Mouse (Mus musculus) thymus, adult 2 months (tissue): ENCODE data around the gene Drap1. TPM values are rescaled to one million over a fixed set of nuclear protein-coding genes. Genes with fewer than 3 reads are reported as not detected.

ENCODE experiments used
- DNase-seq: peaks from one replicate; pipeline ENCODE4 v3.0.0; 2021
- H3K27ac ChIP-seq: fragments of 200-500 bp; 2 replicates; pipeline ENCODE4 v1.5.1; 2012; ENCODE audit warnings: low read length, control low read depth; ENCODE audit not compliant: control insufficient read depth, insufficient read depth
- H3K27me3 ChIP-seq: fragments of 200-500 bp; 2 replicates; pipeline ENCODE4 v1.6.1; 2012; ENCODE audit warnings: mild to moderate bottlenecking, low read length, moderate library complexity, mixed read lengths; ENCODE audit not compliant: control insufficient read depth, insufficient read depth
- H3K36me3 ChIP-seq: fragments of 200-500 bp; 2 replicates; pipeline ENCODE4 v1.6.1; 2012; ENCODE audit warnings: mild to moderate bottlenecking, low read length, moderate library complexity; ENCODE audit not compliant: control insufficient read depth, insufficient read depth
- H3K4me1 ChIP-seq: fragments of 200-500 bp; replicated peaks from 2 replicates; pipeline ENCODE4 v1.6.1; 2012; ENCODE audit warnings: low read length; ENCODE audit not compliant: control insufficient read depth, insufficient read depth
- H3K4me3 ChIP-seq: fragments of 200-500 bp; 2 replicates; pipeline ENCODE4 v1.5.1; 2012; ENCODE audit warnings: mild to moderate bottlenecking, low read length, control low read depth, moderate library complexity; ENCODE audit not compliant: control insufficient read depth, insufficient read depth
- CTCF ChIP-seq: fragments of 200-500 bp; IDR thresholded peaks from 2 replicates; pipeline ENCODE4 v1.5.1; 2012; ENCODE audit warnings: mild to moderate bottlenecking, control low read depth, low read length, moderate library complexity, borderline replicate concordance; ENCODE audit not compliant: control insufficient read depth, poor library complexity, insufficient read depth; ENCODE audit errors: extremely low read depth
- POLR2A ChIP-seq: fragments of 200-500 bp; IDR thresholded peaks from 2 replicates; pipeline ENCODE4 v1.6.1; 2012; ENCODE audit warnings: mild to moderate bottlenecking, low read length, control low read depth, moderate library complexity; ENCODE audit not compliant: control insufficient read depth, poor library complexity, insufficient read depth; ENCODE audit errors: extremely low read depth
- WGBS: fragments of 180-500 bp; shearing (Covaris S2); methylation state at CpG from one replicate; pipeline ENCODE4 v1.1.7; 2018; 5-methylcytosine and 5-hydroxymethylcytosine counted together
- polyA plus RNA-seq: library from polyadenylated mRNA; depleted of rRNA; stranded (reverse); fragments of >200 nt; gene quantifications from 2 replicates; pipeline ENCODE4 v1.2.3, GENCODE M21; 2012

Gene Drap1
- polyA plus RNA-seq, 1 experiment = 133 TPM

DNA sequence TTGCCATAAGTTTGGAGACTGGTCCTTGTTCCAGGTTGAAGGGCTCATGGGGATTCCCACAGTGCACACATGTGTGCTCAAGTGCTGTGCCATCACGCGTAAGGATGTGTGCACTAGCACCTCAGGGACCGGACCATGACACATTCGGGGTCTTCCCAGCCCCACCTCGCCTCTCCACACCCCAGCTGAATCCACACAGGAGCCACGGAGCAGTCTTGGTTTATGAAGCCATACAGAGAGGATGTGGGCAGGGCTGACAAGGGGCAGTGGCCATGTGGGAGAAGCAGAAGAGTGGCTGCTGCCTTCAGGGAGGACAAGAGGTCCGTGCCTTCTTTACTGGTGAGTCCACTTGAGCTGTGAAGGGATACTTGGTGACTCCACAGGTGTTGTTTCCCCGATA is 40.3 kb upstream of the Drap1 start:
- Histone ChIP-seq H3K36me3 (peaks cover 5% of the 10 kb centered on the region), H3K27ac (no peak overlapping the region), H3K27me3 (no peaks in the 10 kb centered on the region), H3K4me1 (peaks cover 19% of the 10 kb centered on the region), H3K4me3 (no peak overlapping the region)
- DNase-seq = no peak
- TF ChIP-seq CTCF (no peak), POLR2A (no peak)
- 93% methylated on average over 8 of the region's 8 CpGs for WGBS

GRCm38 (mm10) chr19:5463791-5464562 is 39.2 kb upstream of the Drap1 start:
- H3K27ac ChIP-seq = no peak overlapping the region
- H3K36me3 ChIP-seq = peaks cover 5% of the 10 kb centered on the region
- TF ChIP-seq CTCF (peak; percentile 91), POLR2A (no peak)
- H3K4me1 ChIP-seq = peaks cover 20% of the 10 kb centered on the region
- no peaks in the 10 kb centered on the region for H3K27me3 ChIP-seq
- no peak overlapping the region for H3K4me3 ChIP-seq
- WGBS = 78% methylated on average over 15 of the region's 15 CpGs
- peak; percentile 72 for DNase-seq

DNA sequence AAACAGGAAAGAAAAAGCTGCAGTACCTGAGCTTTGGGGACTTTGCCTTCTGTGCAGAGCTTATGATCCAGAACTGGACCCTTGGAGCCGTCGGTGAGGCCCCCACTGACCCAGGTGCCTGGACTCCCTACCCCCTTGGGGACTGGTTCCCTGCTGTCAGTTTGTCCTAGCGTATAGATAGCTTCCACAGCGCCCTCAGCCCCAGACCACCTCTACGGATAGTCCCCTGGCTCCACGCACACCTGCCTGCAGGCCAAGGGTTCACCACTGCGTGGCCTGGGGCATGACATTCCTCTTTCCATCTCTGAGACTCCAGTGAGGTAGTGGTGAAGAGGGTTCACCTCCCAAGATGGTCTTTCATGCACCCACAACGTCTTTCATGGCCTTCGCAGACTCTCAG is 38.4 kb upstream of the Drap1 start:
- TF ChIP-seq CTCF (no peak), POLR2A (no peak)
- WGBS = 94% methylated on average over 9 of the region's 9 CpGs
- H3K4me3 ChIP-seq = no peak overlapping the region
- no peaks in the 10 kb centered on the region for H3K27me3 ChIP-seq
- no peak overlapping the region for H3K27ac ChIP-seq
- H3K36me3 ChIP-seq = peaks cover 5% of the 10 kb centered on the region
- no peak for DNase-seq
- peaks cover 14% of the 10 kb centered on the region for H3K4me1 ChIP-seq

DNA sequence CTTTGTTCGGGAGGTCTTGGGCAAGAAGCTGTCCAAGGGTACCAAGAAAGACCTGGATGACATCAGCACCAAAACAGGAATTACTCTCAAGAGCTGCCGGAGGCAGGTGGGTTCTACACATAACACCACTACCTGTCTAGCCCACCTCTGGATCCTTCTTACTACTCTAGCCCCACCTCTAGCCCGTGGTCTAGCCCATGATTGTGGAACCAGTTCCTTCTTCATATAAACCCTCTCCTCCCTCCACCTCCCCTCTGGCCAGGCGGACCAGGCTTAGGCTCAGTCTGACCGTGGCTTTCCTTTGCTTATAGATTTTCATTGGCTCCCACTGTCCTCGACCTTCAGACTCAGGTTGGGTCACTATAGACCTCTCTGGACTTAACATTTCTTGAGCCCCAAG is 36.6 kb upstream of the Drap1 start:
- no peaks in the 10 kb centered on the region for H3K27me3 ChIP-seq
- peaks cover 5% of the 10 kb centered on the region for H3K36me3 ChIP-seq
- no peak overlapping the region for H3K27ac ChIP-seq
- WGBS = 84% methylated on average over 6 of the region's 6 CpGs
- no peak for TF ChIP-seq CTCF
- no peak for TF ChIP-seq POLR2A
- H3K4me3 ChIP-seq = no peak overlapping the region
- no peak for DNase-seq
- H3K4me1 ChIP-seq = peaks cover 15% of the 10 kb centered on the region

DNA sequence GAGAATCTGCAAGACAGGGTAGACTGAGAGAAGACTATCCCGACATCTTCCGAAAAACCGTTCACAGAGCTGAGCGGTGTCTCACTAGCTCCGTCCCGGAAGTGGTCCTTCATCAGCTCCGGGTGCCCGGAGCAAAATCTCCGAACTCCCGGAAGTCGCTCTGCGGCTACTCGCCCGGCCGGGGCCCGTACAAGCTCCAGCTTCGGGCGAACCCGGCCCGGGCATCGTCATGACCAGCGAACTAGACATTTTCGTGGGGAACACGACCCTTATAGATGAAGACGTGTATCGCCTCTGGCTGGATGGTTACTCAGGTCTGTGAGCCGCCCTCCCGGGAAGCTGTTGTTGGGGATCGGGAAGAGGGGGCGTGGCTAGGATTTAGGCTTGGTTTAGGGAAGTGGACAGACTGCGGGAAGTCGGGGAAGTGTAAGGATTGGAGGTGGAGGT is 35.7 kb upstream of the Drap1 start, which contains the start of gene Fibp:
Gene Fibp (plus strand): TSS at position 151 of the 447 bp plus-strand sequence.
- WGBS = under 1% methylated on average over 32 of the region's 32 CpGs
- Histone ChIP-seq H3K27me3 (no peaks in the 10 kb centered on the region), H3K4me3 (peak within 1 kb of the TSS; percentile 96), H3K27ac (peak within 1 kb of the TSS; percentile 8), H3K4me1 (peaks cover 24% of the 10 kb centered on the region), H3K36me3 (peaks cover 5% of the 10 kb centered on the region)
- TF ChIP-seq POLR2A (peak; percentile 67; the same call in 1 of the 2 replicates), CTCF (no peak; the same call in 1 of the 2 replicates)
- peak; percentile 79 for DNase-seq

- 37% methylated on average over 3 of the region's 3 CpGs for WGBS
- TF ChIP-seq POLR2A (no peak), CTCF (no peak)
- no peak for DNase-seq
- no peak overlapping the region for H3K4me3 ChIP-seq
- peaks cover under 1% of the 10 kb centered on the region for H3K36me3 ChIP-seq
- no peaks in the 10 kb centered on the region for H3K27me3 ChIP-seq
- no peak overlapping the region; the same call in 1 of the 2 replicates for H3K27ac ChIP-seq
- peaks cover 25% of the 10 kb centered on the region for H3K4me1 ChIP-seq
These were observed 35.1 kb upstream of the Drap1 start for GRCm38 (mm10) chr19:5459896-5460295.
